Mouse (Mus musculus) testis, adult 2 months (tissue): ENCODE measurements at regions not wholly inside any gene's neighbourhood (a gene's known extent, or its start where the extent isn't known, plus 50 kb on each side); places are given as distances from the start of the nearest gene placed in this dataset.
A peak's percentile ranks its signal among the peaks of the same experiment; 100 is the strongest.

Source experiments
- H3K27ac ChIP-seq: fragments of 200-500 bp; 2 replicates; pipeline ENCODE4 v1.5.1; 2012; ENCODE audit warnings: low read depth, low read length; ENCODE audit not compliant: control insufficient read depth, insufficient read depth
- H3K27me3 ChIP-seq: fragments of 200-500 bp; 2 replicates; pipeline ENCODE4 v1.6.1; 2012; ENCODE audit warnings: mild to moderate bottlenecking, low read length, moderate library complexity; ENCODE audit not compliant: control insufficient read depth, insufficient read depth
- H3K36me3 ChIP-seq: fragments of 200-500 bp; 2 replicates; pipeline ENCODE4 v1.6.1; 2012; ENCODE audit warnings: mild to moderate bottlenecking, low read length; ENCODE audit not compliant: control insufficient read depth, insufficient read depth
- H3K4me1 ChIP-seq: fragments of 200-500 bp; 2 replicates; pipeline ENCODE4 v1.6.1; 2012; ENCODE audit warnings: low read length; ENCODE audit not compliant: control insufficient read depth, insufficient read depth
- H3K4me3 ChIP-seq: fragments of 200-500 bp; 2 replicates; pipeline ENCODE4 v1.5.1; 2012; ENCODE audit warnings: low read depth, mild to moderate bottlenecking, low read length, moderate library complexity, mixed read lengths; ENCODE audit not compliant: control insufficient read depth
- CTCF ChIP-seq: fragments of 200-500 bp; IDR thresholded peaks from 2 replicates; pipeline ENCODE4 v1.5.1; 2012; ENCODE audit warnings: low read depth, mild to moderate bottlenecking, inconsistent platforms, low read length, moderate library complexity; ENCODE audit not compliant: control insufficient read depth, insufficient read depth, insufficient replicate concordance
- POLR2A ChIP-seq: fragments of 200-500 bp; IDR thresholded peaks from 2 replicates; pipeline ENCODE4 v1.6.1; 2012; ENCODE audit warnings: low read depth, mild to moderate bottlenecking, inconsistent platforms, low read length, moderate library complexity; ENCODE audit not compliant: control insufficient read depth

DNA sequence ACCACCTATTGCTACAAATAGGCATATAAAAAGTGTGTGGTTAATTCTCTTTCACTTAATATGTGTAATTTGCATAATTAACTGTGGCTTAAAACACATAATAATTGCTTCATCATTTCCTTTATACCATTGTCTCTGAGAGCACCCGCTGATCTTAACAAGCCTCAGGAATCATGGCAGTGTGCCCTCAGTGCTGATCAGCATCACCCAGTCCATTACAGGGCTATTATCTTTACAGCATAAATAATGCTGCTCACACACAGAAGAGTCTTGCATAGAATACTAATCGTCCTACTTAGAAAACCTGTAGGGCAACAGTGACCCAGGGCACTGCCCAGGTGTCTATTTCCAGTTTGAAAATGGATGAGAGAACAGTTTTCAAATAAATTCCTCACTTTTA lies 102.4 kb downstream of the Gm597 start:
- no peaks in the 10 kb centered on the region for H3K4me1 ChIP-seq
- H3K36me3 ChIP-seq = no peaks in the 10 kb centered on the region
- no peaks in the 10 kb centered on the region for H3K27me3 ChIP-seq
- H3K27ac ChIP-seq = no peak overlapping the region
- no peak for TF ChIP-seq POLR2A
- no peak for TF ChIP-seq CTCF
- H3K4me3 ChIP-seq = no peak overlapping the region

DNA sequence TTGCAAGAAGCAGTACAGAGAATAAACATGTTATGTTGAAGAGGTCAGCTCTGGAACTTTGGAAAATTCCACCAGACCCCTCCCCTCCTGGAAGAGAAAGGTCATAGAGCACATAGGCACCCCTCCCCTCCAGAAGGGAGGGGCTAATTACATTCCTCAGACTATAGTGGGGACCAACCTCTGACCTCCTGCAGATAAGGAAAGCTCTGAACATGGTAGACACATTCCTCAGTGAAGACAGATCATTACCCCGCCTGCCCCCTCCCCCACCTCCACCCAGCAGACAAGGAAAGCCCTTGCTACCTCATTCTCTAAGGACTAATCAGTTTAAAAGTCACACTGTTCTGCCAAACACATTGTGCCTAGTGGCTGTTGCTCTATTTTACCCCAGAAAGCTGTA lies 104.7 kb downstream of the Gm597 start:
- Histone ChIP-seq H3K36me3 (no peaks in the 10 kb centered on the region), H3K27me3 (no peaks in the 10 kb centered on the region), H3K27ac (no peak overlapping the region), H3K4me1 (no peaks in the 10 kb centered on the region), H3K4me3 (no peak overlapping the region)
- TF ChIP-seq CTCF (no peak), POLR2A (no peak)

DNA sequence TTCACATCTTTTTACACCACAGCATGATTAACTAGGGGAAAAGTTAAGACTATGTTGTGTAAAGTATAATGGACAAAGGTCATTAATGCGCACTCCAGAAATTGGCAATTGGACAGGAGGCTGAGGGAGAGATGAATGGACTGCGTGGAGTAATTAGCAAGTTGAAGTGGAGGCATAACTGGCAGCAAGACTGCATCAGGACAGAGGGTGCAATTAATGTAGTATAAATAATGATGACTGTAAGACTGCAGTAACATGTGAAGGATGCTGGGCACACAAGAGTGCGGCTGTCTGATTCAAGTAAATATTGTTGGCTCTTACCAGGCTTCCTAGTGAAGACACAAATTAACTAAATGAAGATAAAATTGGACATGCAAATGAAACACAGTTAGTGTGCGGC lies 139.2 kb downstream of the Gm597 start:
- Histone ChIP-seq H3K36me3 (no peaks in the 10 kb centered on the region), H3K4me3 (no peak overlapping the region), H3K27me3 (no peaks in the 10 kb centered on the region), H3K27ac (no peak overlapping the region), H3K4me1 (no peaks in the 10 kb centered on the region)
- TF ChIP-seq CTCF (no peak), POLR2A (no peak)

DNA sequence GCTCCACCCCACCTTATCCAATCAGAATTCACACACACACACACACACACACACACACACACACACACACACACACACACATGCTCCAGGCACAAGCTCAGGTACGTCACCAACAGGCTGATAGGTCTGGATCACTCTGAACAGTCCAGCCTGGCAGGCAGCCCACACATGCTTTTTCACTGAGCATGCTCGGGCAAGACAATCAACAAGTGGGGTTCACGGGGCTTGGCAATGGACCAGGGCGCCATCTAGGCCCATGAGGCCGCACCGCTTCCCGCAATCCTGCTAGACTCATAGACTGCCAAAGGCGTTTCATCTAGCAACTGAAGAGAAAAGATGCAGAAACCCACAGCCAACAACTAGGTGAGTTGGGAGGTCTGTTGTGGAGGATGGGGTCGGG lies 157.3 kb downstream of the Gm597 start:
- peak overlapping the region; percentile 40; the same call in 1 of the 2 replicates for H3K4me3 ChIP-seq
- no peak for TF ChIP-seq POLR2A
- TF ChIP-seq CTCF = no peak
- H3K36me3 ChIP-seq = no peaks in the 10 kb centered on the region
- no peak overlapping the region for H3K27ac ChIP-seq
- no peaks in the 10 kb centered on the region for H3K27me3 ChIP-seq
- no peaks in the 10 kb centered on the region for H3K4me1 ChIP-seq

DNA sequence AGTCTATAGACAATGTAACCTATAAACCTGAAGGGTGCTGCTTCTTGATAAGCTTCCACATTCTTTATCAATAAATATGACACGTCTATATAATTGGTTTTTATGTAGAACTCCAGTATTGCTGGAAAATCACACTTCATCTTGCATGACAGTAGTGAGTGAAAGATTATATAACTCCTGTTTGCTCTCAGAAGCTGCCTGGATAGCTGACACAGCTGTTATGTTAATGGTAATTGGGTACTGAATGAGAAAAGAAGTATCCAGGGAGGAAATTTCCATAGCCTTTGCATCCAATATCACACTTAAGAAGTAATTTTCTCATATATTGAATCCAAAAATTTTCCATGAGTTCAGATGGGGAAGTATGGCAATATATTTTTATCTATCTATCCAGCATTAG lies 177.7 kb downstream of the Gm597 start:
- no peak overlapping the region for H3K27ac ChIP-seq
- no peak overlapping the region for H3K4me3 ChIP-seq
- H3K36me3 ChIP-seq = no peaks in the 10 kb centered on the region
- H3K27me3 ChIP-seq = no peaks in the 10 kb centered on the region
- no peak for TF ChIP-seq CTCF
- no peak for TF ChIP-seq POLR2A
- H3K4me1 ChIP-seq = no peaks in the 10 kb centered on the region

DNA sequence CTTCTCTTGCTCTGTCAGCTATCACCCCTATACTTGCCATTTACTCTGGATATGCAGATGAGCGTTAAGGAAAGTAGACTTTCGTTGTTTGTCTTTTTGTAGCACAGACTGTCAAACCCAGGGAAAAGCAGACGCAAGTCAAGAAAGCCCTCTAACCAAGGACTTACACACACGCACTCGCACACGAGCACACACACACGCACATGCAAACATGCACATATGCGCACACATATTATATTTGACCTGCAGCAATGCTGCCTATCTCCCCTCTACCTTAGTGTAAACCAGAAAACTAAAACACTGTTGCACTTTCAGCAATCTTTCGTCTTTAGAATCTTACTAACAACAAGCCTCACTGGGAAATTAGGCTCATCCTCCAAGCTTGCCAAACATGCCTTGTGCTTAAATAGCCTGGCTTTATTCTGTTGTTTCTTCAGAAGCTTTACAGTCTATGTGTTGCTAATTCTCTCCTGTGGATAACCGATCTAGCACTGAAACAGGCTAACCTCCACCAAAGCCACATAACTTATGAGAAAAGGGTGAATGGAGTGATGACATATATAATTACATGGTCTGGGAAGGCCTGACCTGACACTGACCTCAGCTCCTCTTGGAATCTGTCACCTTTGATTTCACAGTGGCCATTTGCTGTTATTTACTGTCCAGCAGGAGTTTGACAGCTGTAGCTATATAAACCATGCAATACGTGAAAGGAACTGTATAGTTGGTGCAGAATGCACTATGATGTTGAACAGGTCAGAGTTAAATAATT lies 214.5 kb downstream of the Gm597 start:
- TF ChIP-seq CTCF (no peak), POLR2A (no peak)
- Histone ChIP-seq H3K4me3 (no peak overlapping the region), H3K27ac (no peak overlapping the region), H3K36me3 (no peaks in the 10 kb centered on the region), H3K27me3 (no peaks in the 10 kb centered on the region), H3K4me1 (no peaks in the 10 kb centered on the region)

DNA sequence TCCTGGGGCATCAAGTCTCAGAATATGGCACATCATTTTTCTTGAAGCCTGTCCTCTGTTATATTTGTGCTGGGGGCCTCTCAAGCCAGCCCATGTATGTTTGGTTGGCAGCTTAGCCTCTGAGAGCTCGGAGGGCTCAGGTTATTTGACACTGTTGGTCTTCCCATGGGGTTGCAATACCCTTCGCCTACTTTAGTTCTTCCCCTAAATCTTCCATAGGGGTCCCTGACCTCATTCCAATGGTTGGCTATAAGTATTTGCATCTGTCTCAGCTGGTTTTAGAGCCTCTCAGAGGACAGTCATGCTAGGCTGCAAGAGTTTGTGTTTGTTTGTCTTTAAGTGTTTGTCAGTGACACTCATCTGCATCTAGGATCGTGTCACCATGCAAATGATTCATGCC lies 216.2 kb downstream of the Gm597 start:
- TF ChIP-seq POLR2A (no peak), CTCF (no peak)
- H3K36me3 ChIP-seq = no peaks in the 10 kb centered on the region
- no peak overlapping the region for H3K27ac ChIP-seq
- H3K4me1 ChIP-seq = no peaks in the 10 kb centered on the region
- H3K27me3 ChIP-seq = no peaks in the 10 kb centered on the region
- H3K4me3 ChIP-seq = no peak overlapping the region
